Mouse (Mus musculus): ENCODE data around the gene D13Ertd608e.
"Not testable (repeated sequence)": the region's sequence is repeated elsewhere in the genome, so short reads cannot be mapped to it uniquely, and the experiment has no call there.

D13Ertd608e gene

DNA sequence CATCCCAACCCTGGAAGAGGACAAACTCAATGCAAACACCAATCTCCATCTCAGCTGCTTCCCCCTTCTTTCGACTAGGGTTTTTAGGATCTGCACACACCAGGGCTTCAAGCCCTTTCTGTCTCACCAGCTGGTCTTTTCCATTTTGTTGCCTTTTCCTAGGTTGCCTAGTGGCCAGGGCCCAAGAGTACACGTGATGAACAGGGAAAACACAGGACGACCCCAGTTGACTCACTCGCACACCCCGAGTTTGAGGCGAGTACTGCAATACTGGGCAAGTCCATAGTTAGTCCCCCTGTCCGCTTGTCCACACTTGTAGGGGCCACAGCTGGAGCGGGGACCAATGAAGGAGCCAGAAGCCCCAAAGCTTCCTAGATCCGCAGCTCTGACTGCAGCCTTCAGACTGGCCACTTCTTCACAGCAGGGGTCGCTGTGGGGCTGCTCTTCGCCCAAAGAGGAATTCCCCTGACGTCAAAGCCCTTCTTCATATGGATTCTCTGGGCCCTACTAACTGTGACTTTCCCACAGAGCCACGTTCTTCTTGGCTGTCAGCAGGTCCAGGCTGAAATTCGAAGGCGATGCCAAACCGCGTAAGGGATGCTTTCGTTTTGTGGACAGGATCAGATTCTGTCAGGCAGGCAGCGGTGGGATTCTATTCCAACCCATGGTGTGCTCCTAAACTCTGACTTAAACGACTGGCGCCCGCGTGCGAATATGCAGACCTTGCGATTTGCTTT, at the start of gene D13Ertd608e:
D13Ertd608e (plus strand) TSS at position 687 of the 737 bp plus-strand sequence.
- DNase-seq, result peak; percentile 3

DNA sequence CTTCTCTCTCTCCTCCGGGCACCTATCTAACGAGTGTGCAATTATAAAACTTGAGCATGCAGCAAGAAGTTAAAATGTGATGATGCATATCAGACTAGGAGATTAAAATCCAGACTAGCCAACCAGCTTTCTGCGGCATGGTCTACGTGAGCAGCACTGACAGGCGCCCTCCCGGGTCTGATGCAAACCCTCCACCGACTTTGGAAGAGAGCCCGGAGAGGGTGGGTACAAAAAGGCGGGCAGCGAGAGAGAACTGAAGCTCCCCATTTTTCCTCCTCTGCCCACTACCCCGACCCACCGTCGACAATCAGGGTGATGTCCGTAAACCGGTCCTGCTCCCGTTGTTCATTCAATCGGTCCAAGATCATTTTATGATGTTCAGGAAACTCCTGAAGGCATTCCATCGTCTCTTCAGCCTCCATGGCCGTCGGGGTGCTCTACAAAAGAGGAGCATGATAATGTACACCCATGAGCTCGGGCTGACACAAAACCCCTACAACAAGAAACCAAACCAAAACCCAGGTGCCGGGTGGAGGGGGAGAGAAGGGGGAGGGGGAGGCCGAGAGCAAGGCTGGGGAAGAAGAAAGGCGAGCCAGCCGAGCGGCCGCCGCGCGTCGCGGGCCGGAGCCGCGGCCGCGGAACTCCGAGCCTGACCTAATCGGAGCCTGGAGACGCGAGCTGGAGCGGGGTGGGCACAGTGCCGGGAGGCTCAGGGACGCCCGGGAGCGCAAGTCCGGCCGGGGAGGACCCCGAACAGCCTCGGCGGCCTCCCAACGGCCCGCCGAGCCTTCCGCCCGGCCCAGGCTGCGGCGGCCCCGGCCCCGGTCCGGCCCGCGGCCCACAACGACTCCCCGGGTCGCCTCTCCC, 45.7 kb upstream of the D13Ertd608e start:
- peak; percentile 63 for DNase-seq

DNA sequence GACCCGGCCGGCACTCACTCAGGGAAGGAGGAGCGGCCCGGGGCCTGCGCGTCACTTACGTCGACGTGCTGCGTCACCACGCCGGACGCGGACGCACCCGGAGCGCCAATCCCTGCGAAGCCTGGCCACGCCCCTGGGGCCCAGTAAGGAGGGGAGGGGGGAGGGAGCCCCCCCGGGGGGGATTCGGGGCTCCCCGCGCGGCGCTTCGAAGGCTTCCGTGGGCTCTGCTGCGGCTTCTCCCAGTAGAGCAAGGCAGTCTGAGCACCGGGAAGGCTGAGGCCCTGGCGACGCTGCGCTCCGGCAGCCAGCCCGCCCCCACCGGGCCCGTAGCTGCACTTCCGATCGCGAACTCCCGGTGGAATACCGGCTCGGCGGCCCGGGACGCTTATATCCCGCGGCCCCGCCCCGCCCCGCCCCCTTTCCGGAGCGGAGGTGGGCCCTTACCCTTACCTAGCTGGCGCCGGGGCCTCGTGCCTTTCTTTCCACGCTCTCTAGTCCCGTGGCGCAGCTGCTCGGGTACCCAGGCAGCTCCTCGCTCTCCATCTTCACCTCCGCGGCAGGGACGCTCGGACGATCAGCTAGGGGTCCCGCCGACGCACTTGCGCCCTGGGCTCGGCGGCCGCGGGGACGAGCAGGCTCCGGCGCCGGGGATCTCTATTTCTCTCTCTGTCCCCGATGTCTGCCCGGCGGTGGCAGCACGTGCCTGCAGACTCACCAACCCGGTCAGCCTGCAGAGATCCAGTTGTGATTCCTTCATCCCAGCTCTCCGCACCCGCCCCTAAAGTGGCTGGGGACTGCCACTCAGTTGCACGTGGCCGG, 44.8 kb upstream of the D13Ertd608e start, which contains the start of gene Zfp131:
Zfp131 (minus strand) TSS at position 129 of the 819 bp plus-strand sequence.
- peak; percentile 95 for DNase-seq

DNA sequence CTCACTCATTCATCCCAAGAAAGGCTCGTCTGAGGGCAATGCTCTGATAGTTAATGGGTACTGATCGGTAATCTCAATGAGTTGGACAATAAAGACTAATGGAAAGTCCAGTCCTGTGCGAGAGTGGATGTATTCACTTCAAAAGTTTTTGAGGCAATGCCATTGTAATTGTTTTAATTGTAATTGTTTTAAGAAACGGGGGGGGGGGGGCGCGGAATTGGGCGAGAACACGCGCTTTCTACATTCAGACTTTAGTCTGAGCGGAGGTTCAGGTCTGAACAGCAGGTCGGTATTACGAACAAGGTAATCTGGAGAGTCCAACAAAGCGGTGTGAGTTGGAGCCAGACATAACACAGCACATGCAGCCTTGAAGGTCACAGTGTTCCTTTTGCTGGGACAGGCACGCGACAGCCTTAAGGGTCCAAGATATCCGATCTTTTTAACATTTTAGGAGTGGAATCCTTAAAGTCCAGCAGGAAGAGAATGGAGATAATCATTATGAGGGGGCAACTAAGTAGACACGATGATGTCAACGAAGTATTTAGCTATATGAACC, 44.1 kb upstream of the D13Ertd608e start:
- DNase-seq, result no peak

DNA sequence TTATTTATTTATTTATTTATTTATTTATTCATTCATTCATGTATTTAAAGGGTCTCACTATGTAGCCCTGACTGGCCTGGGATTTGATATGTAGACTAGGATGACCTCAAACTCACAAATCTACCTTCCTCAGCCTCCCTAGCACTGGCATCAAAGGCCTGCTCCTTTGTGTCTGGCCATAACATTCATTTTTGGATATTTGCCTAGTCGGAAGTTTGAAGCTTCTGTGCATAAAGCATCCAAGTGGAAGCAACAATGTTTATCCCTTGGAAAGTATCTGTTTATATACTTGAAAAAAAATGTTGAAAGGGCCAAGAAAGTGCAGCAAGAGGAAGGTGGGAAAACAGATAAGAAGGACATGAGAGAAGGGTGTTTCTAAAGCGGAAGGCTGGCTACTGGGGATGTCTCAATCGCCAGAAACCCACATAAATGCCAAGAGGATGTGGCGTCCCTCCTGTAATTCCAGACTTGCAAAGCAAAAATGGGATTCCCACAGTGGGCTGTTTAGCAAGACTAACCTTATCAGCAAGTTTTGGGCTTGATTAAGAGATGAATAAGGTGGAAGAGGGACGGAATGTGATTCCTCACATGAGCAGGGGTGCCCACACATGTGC, 42.9 kb upstream of the D13Ertd608e start:
- DNase-seq, result no peak

DNA sequence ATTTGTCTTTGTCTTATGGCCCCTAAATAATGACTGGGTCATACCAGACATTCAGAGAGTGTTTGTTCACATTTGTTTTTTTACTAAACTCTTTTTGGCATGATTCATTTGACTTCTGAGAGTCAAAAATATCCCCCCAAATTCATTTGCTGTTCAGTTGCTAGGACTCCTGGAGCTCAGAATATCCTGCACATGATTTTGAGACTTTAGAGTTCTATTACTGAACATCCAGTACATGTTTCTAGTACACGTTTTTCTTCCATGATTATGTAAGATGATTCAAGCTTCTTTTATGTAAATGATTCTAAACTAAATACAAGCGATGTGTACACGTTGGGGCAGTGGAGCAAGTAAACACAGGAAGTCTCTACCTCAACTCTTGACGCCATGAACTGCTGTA, 38.1 kb upstream of the D13Ertd608e start:
- no peak for DNase-seq

DNA sequence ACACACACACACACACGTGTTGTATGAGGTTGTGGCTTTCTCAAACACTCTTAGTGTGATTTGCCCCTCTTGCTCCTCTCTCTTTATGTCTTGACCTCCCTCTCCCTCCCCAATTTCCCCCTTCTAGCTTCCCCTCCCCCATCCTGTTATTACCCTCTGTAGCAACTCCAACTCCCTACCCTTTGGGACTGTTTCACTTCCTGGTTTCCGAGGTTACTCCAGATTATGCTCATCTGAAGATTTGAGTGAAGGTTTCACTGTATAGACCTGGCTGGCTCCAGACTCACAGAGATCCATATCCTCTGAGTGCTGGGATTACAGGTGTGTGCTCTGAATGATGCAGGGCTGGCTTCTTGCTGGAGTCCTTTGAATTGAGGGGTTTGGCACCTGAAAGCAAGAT, 26.9 kb upstream of the D13Ertd608e start:
- no peak for DNase-seq

DNA sequence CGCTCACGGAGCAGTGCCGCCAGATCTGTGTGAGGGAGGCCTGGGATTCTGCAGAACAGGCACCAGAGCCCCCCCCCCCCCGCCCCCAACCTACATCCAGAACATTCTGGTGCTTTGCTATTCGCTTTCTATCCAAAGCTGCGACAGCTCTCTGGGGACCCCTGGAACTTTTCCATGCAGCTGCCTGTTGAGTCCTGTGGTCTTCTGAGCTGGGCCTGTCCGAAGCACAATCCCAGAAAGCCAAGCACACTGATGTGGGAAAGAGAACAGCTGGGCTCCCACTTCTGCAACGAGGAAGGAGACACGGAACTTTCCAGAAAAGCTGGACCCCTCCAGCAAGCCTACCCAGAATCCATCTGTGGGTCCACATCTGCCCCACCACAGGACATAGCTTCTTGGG, 25.8 kb upstream of the D13Ertd608e start:
- DNase-seq, result no peak

DNA sequence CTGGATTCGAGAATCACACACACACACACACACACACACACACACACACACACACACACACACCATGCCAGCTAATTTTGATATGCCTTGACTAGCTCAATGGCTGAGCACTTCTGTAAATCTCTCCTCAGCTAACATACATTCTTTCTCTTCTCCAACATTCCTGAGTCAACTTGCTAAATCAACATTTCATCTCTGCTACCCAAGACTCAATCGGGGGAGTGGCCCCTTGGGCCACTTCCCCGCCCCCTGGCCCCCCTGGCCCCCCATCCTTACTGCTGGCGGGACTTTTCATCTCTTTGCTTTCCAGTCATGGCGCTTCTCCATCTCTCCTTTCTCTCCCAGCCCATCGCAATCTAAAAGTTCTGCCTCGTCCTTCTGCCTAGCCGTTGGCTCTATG, 19.0 kb upstream of the D13Ertd608e start:
- no peak for DNase-seq

DNA sequence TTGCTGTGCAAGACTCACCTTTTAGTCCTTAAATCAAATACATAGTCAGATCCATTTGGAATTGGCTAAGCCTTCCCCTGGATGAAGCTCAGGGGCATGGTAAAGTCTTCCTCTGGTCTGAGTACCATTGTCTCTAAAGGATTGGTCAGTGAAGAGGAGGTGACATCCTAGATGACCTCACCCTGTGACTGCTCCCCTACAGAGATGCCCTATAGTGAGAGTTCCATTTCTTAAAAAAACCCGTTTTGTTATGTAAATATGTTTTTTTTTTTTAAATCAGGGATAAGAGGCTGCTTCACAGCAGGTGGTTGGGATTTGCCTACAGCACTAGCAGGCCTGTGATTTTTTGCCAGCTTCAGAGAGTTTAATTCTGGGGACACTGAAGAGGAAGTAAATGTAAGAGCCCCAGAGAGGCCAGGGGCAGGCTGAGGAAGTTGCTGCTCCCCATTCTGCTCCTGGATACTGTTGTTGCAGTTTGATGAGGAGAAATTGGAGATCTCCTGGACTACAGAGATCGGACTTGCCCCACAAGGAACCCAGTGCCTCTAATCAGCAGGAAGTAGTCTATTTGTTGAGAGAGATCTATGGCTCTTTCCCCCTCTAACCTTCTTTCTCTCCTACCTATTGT, 18.1 kb upstream of the D13Ertd608e start:
- DNase-seq, result no peak

DNA sequence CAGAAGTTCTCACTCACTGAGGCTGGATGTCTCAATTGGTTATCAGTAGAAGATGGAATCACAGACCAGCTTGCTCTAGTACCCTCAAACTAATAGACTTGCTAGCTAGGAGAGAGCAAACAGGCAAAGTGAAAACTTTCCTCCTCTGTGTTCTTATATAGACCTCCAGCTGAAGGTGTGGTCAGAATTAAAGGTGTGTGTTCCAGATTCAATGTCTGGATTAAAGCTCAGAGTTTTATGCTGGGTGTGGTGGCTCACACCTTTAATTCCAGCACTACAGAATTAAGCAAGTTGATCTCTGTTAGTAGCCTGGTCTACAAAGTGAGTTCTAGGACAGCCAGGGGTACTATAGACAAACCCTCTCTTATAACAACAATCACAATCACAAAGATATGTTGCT, 5.7 kb upstream of the D13Ertd608e start, which contains the start of gene AF067063:
AF067063 (minus strand) TSS at position 101 of the 400 bp plus-strand sequence.
- DNase-seq, result not testable (repeated sequence)

DNA sequence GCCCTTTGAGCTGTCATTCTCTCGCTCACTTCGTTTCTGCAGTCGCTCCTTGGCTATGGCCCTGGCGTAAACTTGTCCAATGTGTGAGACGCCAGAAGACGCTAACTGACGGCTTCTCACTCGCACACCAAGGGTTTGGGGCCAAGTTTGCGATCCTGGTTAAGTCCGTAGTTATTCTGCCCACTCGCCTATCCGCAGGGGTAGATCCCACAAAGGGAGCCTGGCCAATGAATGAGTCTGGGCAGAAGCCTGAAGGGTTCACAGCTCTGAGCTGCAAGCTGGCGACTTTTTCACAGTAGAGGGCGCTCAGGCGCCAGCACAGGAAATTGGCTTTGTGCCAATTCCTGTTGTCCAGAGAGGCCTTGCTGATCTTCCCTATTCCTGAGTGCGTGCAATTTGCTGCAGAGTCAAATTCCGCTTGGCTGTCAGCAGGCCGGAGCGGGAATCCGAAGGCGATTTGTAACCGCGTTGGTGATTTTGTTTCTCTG, 562 bp downstream of the D13Ertd608e start:
- not testable (repeated sequence) for DNase-seq

DNA sequence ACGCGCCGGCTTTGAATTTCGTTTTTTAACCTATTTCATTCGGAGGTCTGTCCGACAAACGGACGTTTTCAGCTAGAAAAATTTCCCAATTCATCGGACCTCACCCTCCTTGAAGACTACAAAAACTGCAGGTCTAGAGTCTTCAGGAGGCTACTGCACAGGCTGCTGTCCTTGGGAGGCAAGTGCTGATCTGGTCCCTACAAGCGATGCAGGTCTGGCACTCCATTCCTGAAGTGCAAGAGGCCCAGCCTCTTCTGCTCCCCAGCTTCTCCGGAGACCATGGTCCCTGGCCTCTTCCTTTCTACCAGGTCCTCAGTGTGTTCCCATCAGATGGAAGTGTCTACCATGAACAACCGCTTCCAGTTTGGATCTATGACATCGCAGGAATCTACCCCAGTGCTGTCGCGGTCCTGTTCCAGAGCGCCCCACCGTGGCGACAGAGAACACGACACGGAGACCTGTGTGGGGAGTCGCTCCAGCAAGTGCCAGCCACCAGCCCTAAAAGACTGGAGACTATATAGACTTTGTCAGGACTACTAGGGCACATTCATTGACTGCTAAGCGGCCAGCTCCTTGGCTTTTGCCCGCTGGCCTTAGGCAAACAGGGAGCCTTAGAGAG, 2.0 kb downstream of the D13Ertd608e start:
- peak; percentile 6 for DNase-seq

DNA sequence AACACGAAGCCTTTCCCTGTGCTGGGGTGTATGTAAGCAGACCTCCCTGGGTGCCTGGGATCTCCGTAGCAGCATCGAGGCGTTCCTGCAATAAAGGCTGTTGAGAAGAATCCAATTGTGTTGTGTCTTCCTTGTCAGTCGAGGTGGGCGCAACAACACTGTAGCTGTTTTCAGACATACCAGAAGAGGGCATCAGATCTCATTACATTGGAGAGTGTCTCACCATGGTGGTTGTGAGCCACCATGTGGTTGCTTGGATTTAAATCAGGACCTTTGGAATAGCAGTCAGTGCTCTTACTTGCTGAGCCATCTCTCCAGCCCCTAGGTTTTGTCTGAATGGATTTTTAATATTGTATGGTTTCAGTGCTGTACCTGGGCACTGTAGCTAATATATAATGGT, 4.2 kb downstream of the D13Ertd608e start:
- DNase-seq, result peak; percentile 2

DNA sequence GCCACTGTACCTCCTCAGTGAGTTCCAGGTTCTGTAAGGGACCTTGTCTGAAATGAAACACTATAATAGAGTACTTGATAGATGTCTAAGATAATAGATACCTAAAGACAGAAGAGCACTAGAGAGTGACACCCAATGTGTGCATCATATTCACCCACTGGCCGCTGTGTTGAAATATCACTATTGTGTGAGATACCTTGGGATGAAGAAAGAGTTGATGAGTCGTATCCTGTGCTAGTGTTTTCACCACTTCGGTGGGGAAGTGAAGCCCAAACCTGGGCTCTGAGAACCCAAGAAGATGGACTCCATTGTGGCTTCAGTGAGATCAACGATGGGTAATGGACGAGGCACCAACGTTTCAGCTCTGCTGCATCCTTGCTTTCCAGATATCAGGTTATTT, 26.6 kb downstream of the D13Ertd608e start:
- not testable (repeated sequence) for DNase-seq

DNA sequence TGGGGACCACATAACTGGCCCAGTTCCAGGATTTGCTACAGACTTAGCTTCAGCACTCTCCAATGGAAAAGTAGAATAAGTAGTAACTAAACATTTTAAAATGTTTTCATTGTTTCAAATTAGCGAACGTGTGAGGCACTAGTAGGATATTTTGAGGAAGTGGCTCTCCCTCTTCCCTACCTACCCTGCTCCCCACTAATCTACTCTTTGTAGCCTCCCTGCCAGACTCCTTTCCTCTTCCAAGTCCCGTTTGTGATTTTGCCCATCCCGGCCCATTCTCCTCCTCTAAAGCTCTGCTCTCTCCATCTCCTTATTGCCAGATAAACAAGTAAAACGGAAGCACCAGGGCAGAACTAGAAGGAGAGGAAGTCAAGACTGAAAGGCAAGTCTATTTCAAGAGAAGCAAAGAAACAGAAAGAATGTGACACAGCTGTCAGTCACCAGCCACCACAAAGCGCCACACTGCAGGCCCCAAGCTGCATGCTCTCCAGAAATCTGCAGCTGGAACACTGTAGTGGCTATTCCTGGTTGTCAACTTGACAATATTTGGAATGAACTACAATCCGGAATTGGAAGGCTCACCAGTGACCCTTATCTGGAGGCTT, 28.7 kb downstream of the D13Ertd608e start:
- DNase-seq, result not testable (repeated sequence)

DNA sequence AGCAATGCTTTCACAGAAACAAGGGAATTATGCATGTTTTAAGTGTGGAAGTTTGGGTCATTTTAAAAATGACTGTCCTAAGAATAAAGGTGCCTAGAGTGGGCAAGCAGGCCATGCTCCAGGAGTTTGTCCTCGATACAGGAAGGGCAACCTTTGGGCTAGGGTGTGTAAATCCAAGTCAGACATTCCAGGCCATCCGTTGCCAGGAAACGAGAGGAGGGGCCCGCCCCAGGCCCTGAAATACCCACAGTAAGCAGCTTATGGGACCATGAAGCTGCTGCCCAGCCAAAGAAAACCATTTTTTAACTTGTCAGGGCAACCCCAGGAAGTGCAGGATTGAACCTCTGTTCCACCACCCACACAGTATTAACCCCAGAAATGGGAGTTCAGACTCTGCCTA, 51.1 kb downstream of the D13Ertd608e start:
- not testable (repeated sequence) for DNase-seq

DNA sequence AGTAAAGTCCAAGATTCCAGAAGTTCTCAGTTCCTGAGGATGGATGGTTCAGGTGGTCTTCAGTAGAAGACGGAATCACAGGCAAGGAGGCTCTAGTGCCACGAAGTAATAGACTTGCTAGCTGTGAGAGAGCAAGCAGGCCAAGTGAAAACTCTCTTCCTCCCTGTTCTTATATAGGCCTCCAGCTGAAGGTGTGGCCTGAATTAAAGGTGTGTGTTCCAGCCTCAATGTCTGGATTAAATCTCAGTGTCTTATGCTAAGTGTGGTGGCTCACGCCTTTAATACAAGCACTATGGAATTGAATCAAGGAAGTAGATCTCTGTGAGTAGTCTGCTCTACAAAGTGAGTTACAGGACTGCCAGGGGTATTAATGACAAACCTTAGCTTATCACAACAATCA, 58.9 kb downstream of the D13Ertd608e start, which contains the start of gene Tcstv1:
Tcstv1 (minus strand) TSS at position 101 of the 400 bp plus-strand sequence.
- not testable (repeated sequence) for DNase-seq

Data from layer of hippocampus, adult 9-11 months (tissue).